22 mouse cellular contexts compared by ENCODE assay signal in genomic region chr7:65913088-65913610, GRCm38 (mm10). TPM values are rescaled to one million over a fixed set of nuclear protein-coding genes. Genes with fewer than 3 reads are reported as not detected.
A peak's percentile ranks its signal among the peaks of the same experiment; 100 is the strongest.
DNase-seq lines count a peak whose midpoint lies in the region; ATAC-seq and TF ChIP-seq lines count a peak whose summit lies in the region.
"Had no signal": no experiment of that assay in that cellular context is flagged by ENCODE, and none has a peak within 500 bp of the region (broad histone marks: within the 10 kb centered on the region; RNA-seq: fewer than 3 reads in every experiment).

No protein-coding gene starts in this region.

- peaks cover 13% of the 10 kb centered on the region for H3K4me1 ChIP-seq in heart, embryonic 10.5 days
- H3K4me1 ChIP-seq in limb, embryonic 15.5 days: peaks cover 24% of the 10 kb centered on the region
- H3K4me1 ChIP-seq: forebrain, embryonic 12.5 days; heart, embryonic 15.5 days had no signal

- peak; percentile 52 for DNase-seq in adrenal gland, postnatal 10 days
- DNase-seq in adrenal gland, postnatal 25 days: no peak
- peak; percentile 4 for DNase-seq in heart, embryonic 10.5 days (ENCODE audit: low spot score)
- DNase-seq in heart, adult 9 months (ENCODE audit: low spot score in 2 of 2): no peak
- DNase-seq in brain, embryonic 14.5 days (ENCODE audit: low read depth): peak; percentile 69
- no peak for DNase-seq in lung, postnatal 36 days
- DNase-seq: cerebellum, adult 18-20 months; cerebellum, adult 9-11 months; cerebellum, postnatal 36 days; gastrocnemius, adult 2 months; gastrocnemius, postnatal 25 days; heart, postnatal 14 days had no signal

- TF ChIP-seq CTCF in brain, embryonic 14.5 days (IDR thresholded peaks at IDR 0.05; ENCODE audit: borderline replicate concordance, extremely low read depth, insufficient read depth, insufficient read length): no peak

- H3K27ac ChIP-seq in heart, embryonic 10.5 days: no peak overlapping the region
- 0 out of 2 replicates have a peak overlapping the region, but pooled peaks have one; percentile 8 for H3K27ac ChIP-seq in limb, embryonic 15.5 days
- H3K27ac ChIP-seq: embryonic facial prominence, embryonic 13.5 days; forebrain, embryonic 12.5 days; heart, embryonic 15.5 days; hindbrain, embryonic 10.5 days; hindbrain, embryonic 14.5 days; intestine, embryonic 15.5 days had no signal

- H3K27me3 ChIP-seq in heart, embryonic 10.5 days (ENCODE audit: insufficient read depth, poor library complexity, severe bottlenecking): peaks cover 22% of the 10 kb centered on the region
- H3K27me3 ChIP-seq in limb, embryonic 15.5 days: no peaks in the 10 kb centered on the region
- H3K27me3 ChIP-seq: embryonic facial prominence, embryonic 13.5 days; forebrain, embryonic 12.5 days; intestine, embryonic 15.5 days had no signal

- no peak for ATAC-seq in limb, embryonic 15.5 days (ENCODE audit: insufficient number of reproducible peaks, low FRiP score, low TSS enrichment, low read depth)
- ATAC-seq: intestine, embryonic 15.5 days had no signal

- 76% methylated on average over 3 of the region's 3 CpGs for WGBS in heart, embryonic 10.5 days
- WGBS in limb, embryonic 15.5 days: 39% methylated on average over 3 of the region's 3 CpGs

- TF ChIP-seq POLR2A in brain, embryonic 14.5 days (IDR thresholded peaks at IDR 0.05; ENCODE audit: borderline replicate concordance, extremely low read depth, insufficient read depth, insufficient read length, poor library complexity, severe bottlenecking): no peak

- H3K36me3 ChIP-seq in heart, embryonic 10.5 days: no peaks in the 10 kb centered on the region
- no peaks in the 10 kb centered on the region for H3K36me3 ChIP-seq in limb, embryonic 15.5 days
- H3K36me3 ChIP-seq: embryonic facial prominence, embryonic 13.5 days; forebrain, embryonic 12.5 days; heart, embryonic 15.5 days; hindbrain, embryonic 10.5 days; intestine, embryonic 15.5 days had no signal

- no peak overlapping the region for H3K4me2 ChIP-seq in limb, embryonic 15.5 days
- H3K4me2 ChIP-seq: embryonic facial prominence, embryonic 13.5 days; forebrain, embryonic 12.5 days; heart, embryonic 11.5 days; heart, embryonic 15.5 days; hindbrain, embryonic 14.5 days; intestine, embryonic 15.5 days had no signal

- H3K9ac ChIP-seq in limb, embryonic 15.5 days: no peak overlapping the region
- H3K9ac ChIP-seq: embryonic facial prominence, embryonic 13.5 days; forebrain, embryonic 12.5 days; heart, embryonic 15.5 days; hindbrain, embryonic 14.5 days; intestine, embryonic 15.5 days had no signal

- H3K9me3 ChIP-seq in heart, embryonic 10.5 days: no peaks in the 10 kb centered on the region
- no peaks in the 10 kb centered on the region for H3K9me3 ChIP-seq in limb, embryonic 15.5 days
- H3K9me3 ChIP-seq: embryonic facial prominence, embryonic 13.5 days; forebrain, embryonic 12.5 days; heart, embryonic 15.5 days; hindbrain, embryonic 10.5 days; intestine, embryonic 15.5 days had no signal

- H3K4me3 ChIP-seq in heart, embryonic 10.5 days: no peak overlapping the region
- H3K4me3 ChIP-seq in limb, embryonic 15.5 days: no peak overlapping the region
- H3K4me3 ChIP-seq: embryonic facial prominence, embryonic 13.5 days; forebrain, embryonic 12.5 days; gastrocnemius, adult 2 months; heart, embryonic 15.5 days; hindbrain, embryonic 10.5 days; intestine, embryonic 15.5 days had no signal

RNA-seq across cellular contexts. Expression of gene Pcsk6, which starts 51.6 kb away (rescaled TPM):
- 10 to 100 TPM; 33.7 to 39.1 TPM for total RNA-seq in adrenal gland, postnatal 10 days (2021)
- total RNA-seq in adrenal gland, postnatal 25 days (2021): 11.6 and 20.8 TPM in 2 replicates
- polyA plus RNA-seq in heart, embryonic 10.5 days (2016; fragmentation: Nextera tagmentation; extraction: Ambion mirVana): 3.5 and 5.1 TPM in 2 replicates
- polyA plus RNA-seq in brain, embryonic 14.5 days (2012; rRNA removed): 3.8 and 6.5 TPM in 2 replicates
- polyA plus RNA-seq in limb, embryonic 15.5 days (2015; fragmentation: Nextera tagmentation; extraction: Ambion mirVana): 10.3 and 10.8 TPM in 2 replicates
- total RNA-seq: granulocyte monocyte progenitor cell, adult 5-6 weeks; MEL had no signal

Comparison
In these comparisons a context has a peak if more than half of its experiments do, and no peak if none do; other contexts are left out.
1. DNase-seq: peak in adrenal gland, postnatal 10 days (single experiment), heart, embryonic 10.5 days (single experiment) and brain, embryonic 14.5 days (single experiment); none in adrenal gland, postnatal 25 days (single experiment), heart, adult 9 months (0 of 2) and lung, postnatal 36 days (single experiment).